Mouse (Mus musculus) forebrain, embryonic 11.5 days (tissue): ENCODE data around the gene Sgpl1. TPM values are rescaled to one million over a fixed set of nuclear protein-coding genes. Genes with fewer than 3 reads are reported as not detected.

Experiments used
- ATAC-seq: fragments of 200-750 bp; cut with Nextera tagmentation; replicated peaks from 2 replicates; pipeline ENCODE4 v1.8.0; 2017; ENCODE audit warnings: moderate TSS enrichment; ENCODE audit not compliant: low FRiP score
- DNase-seq: peaks from one replicate; pipeline ENCODE4 v3.0.0-alpha.2; 2017; ENCODE audit warnings: low spot score
- H3K27ac ChIP-seq: fragments of 300-500 bp; sonication (generic); 2 replicates; pipeline ENCODE4 v1.5.1; 2014; ENCODE audit warnings: low read depth, low read length
- H3K27me3 ChIP-seq: fragments of 300-500 bp; sonication (generic); 2 replicates; pipeline ENCODE4 v1.6.1; 2014; ENCODE audit warnings: mild to moderate bottlenecking, low read length, mixed read lengths; ENCODE audit not compliant: control insufficient read depth, insufficient read depth
- H3K36me3 ChIP-seq: fragments of 300-500 bp; sonication (generic); 2 replicates; pipeline ENCODE4 v1.6.1; 2014; ENCODE audit warnings: mild to moderate bottlenecking, low read length, moderate library complexity, mixed read lengths; ENCODE audit not compliant: control insufficient read depth, insufficient read depth
- H3K4me1 ChIP-seq: fragments of 300-500 bp; sonication (generic); replicated peaks from 2 replicates; pipeline ENCODE4 v1.6.1; 2014; ENCODE audit warnings: low read length, mixed read lengths; ENCODE audit not compliant: control insufficient read depth, insufficient read depth
- H3K4me2 ChIP-seq: fragments of 300-500 bp; sonication (generic); 2 replicates; pipeline ENCODE4 v1.6.1; 2014; ENCODE audit warnings: low read depth, mild to moderate bottlenecking, low read length, moderate library complexity, mixed read lengths; ENCODE audit not compliant: severe bottlenecking
- H3K4me3 ChIP-seq: fragments of 300-500 bp; sonication (generic); 2 replicates; pipeline ENCODE4 v1.5.1; 2014; ENCODE audit warnings: low read depth, low read length
- H3K9ac ChIP-seq: fragments of 300-500 bp; sonication (generic); 2 replicates; pipeline ENCODE4 v1.6.1; 2014; ENCODE audit warnings: low read length
- H3K9me3 ChIP-seq: fragments of 300-500 bp; sonication (generic); 2 replicates; pipeline ENCODE4 v1.6.1; 2016; ENCODE audit warnings: low read length, mixed read lengths; ENCODE audit not compliant: control insufficient read depth
- WGBS: fragments of 180-500 bp; shearing (Covaris S2); extraction: QIAGEN DNeasy Blood & Tissue Kit; methylation state at CpG from one replicate; pipeline ENCODE4 v1.1.7; 2014; 5-methylcytosine and 5-hydroxymethylcytosine counted together
- polyA plus RNA-seq: library from polyadenylated mRNA; unstranded; fragments of >200 nt; fragmentation: Nextera tagmentation; extraction: Ambion mirVana; gene quantifications from 2 replicates; pipeline ENCODE4 v1.2.1, GENCODE M21; 2014

Gene Sgpl1
- polyA plus RNA-seq, 1 experiment from 2014 or later, result 78.0 TPM

DNA sequence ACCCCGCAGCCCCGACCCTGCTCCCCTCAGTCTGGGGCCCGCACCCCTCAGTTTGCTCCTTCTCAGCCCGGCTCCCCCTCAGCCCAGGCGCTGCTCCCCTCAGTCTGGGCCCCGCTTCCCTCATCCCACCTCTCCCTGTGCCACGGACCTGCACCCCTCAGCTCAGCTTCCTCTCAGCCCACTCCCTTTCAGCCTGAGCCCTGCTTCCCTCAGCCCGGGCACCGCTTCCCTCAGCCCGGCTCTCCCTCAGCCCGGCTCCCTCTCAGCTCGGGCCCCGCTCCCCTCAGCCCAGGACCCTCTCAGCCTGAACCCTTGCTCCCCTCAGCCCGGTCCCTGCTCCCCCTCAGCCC lies 721 bp downstream of the Sgpl1 start:
- Histone ChIP-seq H3K27me3 (no peaks in the 10 kb centered on the region), H3K36me3 (no peaks in the 10 kb centered on the region), H3K4me1 (0 out of 2 replicates have a peak, but pooled peaks cover 2% of the 10 kb centered on the region), H3K27ac (peak overlapping the region; percentile 82), H3K4me2 (peak overlapping the region; percentile 93), H3K4me3 (peak overlapping the region; percentile 76), H3K9ac (peak overlapping the region; percentile 72), H3K9me3 (no peaks in the 10 kb centered on the region)
- ATAC-seq (no peak), DNase-seq (peak; percentile 76)
- WGBS, result 2% methylated on average over 11 of the region's 14 CpGs

DNA sequence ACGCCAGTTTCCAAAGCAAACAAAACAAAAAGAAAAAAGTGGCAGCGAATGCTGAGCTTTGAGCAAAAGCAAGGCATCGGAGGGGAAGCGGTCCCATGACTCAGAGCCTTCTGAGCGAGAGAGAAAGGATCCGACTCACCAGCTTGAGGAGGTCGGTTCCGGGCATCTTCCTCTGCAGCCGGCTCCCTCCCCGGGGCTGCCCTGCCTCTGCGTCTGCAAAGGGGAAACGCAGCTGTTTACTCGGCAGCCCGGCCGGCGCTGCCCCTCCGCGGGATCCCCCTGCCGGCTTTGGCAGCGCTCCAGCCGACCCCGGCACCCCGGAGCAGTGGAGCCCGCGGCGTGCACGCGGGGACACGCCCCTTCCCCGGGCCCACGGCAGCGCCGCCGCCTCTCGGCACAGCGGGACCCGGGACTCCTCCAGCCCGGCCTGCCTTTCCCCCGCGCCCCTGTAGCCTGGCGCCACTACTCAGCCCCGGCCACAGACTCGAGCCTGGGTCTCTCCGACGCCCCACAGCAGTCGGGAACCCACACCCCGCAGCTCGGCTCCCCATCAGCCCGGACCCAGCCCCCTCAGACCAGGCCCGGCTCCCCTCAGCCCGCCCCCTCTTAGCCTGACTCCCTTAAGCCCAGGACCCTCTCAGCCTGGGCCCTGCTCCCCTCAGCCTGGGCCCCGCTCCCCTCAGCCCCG lies 1.2 kb downstream of the Sgpl1 start:
- Histone ChIP-seq H3K27me3 (no peaks in the 10 kb centered on the region), H3K27ac (peak overlapping the region; percentile 82), H3K4me1 (0 out of 2 replicates have a peak, but pooled peaks cover 2% of the 10 kb centered on the region), H3K4me2 (peak overlapping the region; percentile 93), H3K9me3 (no peaks in the 10 kb centered on the region), H3K4me3 (peak overlapping the region; percentile 76), H3K9ac (peak overlapping the region; percentile 72), H3K36me3 (no peaks in the 10 kb centered on the region)
- WGBS, result under 1% methylated on average over 43 of the region's 53 CpGs
- ATAC-seq (peak; percentile 73), DNase-seq (peak; percentile 85)

DNA sequence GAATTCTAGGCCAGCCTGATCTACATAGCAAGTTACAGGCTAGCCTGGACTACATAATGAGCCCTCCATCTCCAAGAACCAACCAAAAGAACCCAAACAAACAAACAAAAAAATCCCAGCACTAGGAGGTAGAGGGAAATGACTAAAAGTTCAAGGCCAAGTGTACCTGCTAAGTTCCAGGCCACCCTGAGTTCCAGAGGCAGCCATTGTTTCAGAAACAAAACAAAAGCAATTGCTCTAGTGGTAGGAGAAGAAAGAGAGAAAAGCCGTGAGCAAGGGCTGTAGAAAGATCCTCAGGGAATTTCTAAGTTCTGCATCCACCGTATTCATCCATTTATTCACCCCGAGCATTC lies 1.8 kb downstream of the Sgpl1 start:
- WGBS, result 1% methylated on average over 3 of the region's 3 CpGs
- Histone ChIP-seq H3K4me3 (peak overlapping the region; percentile 76), H3K9me3 (no peaks in the 10 kb centered on the region), H3K27me3 (no peaks in the 10 kb centered on the region), H3K9ac (peak overlapping the region; percentile 72), H3K4me2 (peak overlapping the region; percentile 93), H3K27ac (peak overlapping the region; percentile 82), H3K36me3 (no peaks in the 10 kb centered on the region), H3K4me1 (0 out of 2 replicates have a peak, but pooled peaks cover 2% of the 10 kb centered on the region)
- ATAC-seq (no peak), DNase-seq (no peak)

DNA sequence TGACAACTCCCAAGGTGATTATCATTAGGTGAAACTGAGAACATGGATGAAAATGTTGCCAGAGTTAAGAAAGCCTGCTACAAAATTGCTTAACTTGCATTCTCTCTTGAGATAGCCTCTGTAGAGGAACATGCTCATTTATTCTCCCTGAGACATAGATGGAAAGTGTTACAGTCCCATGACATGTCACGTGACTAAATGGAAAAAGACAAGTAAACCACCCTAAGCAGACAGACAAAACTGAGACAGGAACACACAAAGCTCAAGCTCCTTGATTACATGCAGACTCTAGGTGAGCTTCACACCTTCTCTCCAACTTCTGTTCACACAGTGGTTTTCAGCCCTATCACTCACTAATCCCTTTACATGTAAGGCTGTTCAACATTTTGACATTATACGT lies 4.2 kb downstream of the Sgpl1 start:
- DNase-seq (no peak), ATAC-seq (no peak)
- Histone ChIP-seq H3K4me3 (no peak overlapping the region), H3K4me1 (0 out of 2 replicates have a peak, but pooled peaks cover 2% of the 10 kb centered on the region), H3K9ac (no peak overlapping the region), H3K27me3 (no peaks in the 10 kb centered on the region), H3K9me3 (no peaks in the 10 kb centered on the region), H3K36me3 (no peaks in the 10 kb centered on the region), H3K27ac (no peak overlapping the region), H3K4me2 (no peak overlapping the region)
- WGBS, result 88% methylated on average over 2 of the region's 2 CpGs

DNA sequence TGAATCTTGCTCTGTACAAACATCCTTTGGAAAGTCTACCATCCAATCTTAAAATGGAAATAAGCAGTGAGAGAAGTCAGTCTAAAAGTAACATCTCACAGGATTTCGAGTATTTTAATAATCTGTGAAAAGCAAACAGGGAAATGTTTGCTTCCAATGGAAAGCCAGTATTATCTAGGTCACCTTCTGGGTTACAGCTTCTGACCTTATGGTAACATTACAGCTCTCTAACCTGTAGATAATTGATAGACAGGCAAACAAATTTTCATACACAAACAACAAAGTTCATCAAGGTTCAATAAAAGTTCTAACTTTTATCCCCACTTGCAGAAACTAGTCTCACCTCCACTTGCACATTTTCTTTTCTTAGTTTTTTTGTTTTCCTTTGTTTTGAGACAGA lies 9.9 kb downstream of the Sgpl1 start:
- Histone ChIP-seq H3K9ac (no peak overlapping the region), H3K27me3 (no peaks in the 10 kb centered on the region), H3K9me3 (no peaks in the 10 kb centered on the region), H3K4me1 (no peaks in the 10 kb centered on the region), H3K36me3 (no peaks in the 10 kb centered on the region), H3K4me2 (no peak overlapping the region), H3K27ac (no peak overlapping the region), H3K4me3 (no peak overlapping the region)
- 76% methylated on average over 1 of the region's 1 CpGs for WGBS
- DNase-seq (no peak), ATAC-seq (no peak)

DNA sequence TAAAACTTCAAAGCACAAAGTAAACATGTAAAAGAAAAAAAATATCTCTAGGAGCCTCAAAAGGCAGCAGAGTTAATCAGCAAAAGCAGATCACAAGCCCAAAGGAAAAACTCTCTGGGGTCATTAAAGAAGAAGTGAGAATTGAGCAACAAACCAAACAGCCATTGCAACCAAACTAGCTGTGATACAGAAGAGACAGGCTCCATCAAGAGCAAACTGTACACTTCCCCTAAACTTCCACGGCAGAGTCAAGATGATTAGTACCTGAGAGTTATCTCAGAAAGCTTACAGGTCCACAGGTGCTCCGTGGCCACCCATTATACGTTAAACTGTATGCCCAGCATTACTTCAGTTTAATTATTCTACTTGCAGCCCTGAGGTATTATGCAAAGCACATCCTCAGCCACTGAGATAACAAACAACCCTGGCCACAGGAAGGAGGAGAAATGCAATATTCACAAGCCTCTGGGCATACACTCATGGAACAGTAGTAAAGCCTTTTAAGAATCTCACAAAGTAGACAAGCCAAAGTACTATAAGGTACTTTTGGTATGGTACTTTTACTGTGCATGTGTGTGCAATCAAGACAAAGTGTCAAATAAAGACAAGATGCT lies 12.2 kb downstream of the Sgpl1 start:
- H3K4me3 ChIP-seq, result no peak overlapping the region
- no peaks in the 10 kb centered on the region for H3K36me3 ChIP-seq
- H3K27me3 ChIP-seq, result no peaks in the 10 kb centered on the region
- DNase-seq, result no peak
- no peak overlapping the region for H3K9ac ChIP-seq
- no peaks in the 10 kb centered on the region for H3K4me1 ChIP-seq
- no peaks in the 10 kb centered on the region for H3K9me3 ChIP-seq
- H3K27ac ChIP-seq, result no peak overlapping the region
- ATAC-seq, result no peak
- 72% methylated on average over 3 of the region's 3 CpGs for WGBS
- H3K4me2 ChIP-seq, result no peak overlapping the region

DNA sequence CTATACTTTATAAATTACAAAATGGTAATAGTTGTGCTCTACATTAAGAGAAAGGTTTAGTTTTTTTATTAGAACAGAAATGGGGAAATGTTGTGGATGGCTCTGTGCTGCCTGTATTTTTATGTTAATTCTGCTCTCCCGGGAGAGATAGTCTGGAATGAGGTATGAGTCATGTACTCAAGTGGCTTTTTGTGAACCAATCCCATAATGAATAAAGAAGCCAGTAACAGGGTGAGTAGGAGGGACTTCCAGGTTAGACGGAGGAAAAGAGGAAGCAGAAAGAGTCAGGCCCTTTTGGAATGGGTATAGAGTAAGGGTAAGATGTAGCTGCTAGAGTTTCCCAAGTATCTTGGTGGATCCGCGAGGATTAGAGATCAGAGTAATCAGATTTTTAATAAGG lies 13.5 kb downstream of the Sgpl1 start:
- ATAC-seq (no peak), DNase-seq (no peak)
- Histone ChIP-seq H3K36me3 (no peaks in the 10 kb centered on the region), H3K9me3 (no peaks in the 10 kb centered on the region), H3K4me3 (no peak overlapping the region), H3K27ac (no peak overlapping the region), H3K27me3 (no peaks in the 10 kb centered on the region), H3K4me2 (no peak overlapping the region), H3K9ac (no peak overlapping the region), H3K4me1 (no peaks in the 10 kb centered on the region)
- 83% methylated on average over 4 of the region's 4 CpGs for WGBS

DNA sequence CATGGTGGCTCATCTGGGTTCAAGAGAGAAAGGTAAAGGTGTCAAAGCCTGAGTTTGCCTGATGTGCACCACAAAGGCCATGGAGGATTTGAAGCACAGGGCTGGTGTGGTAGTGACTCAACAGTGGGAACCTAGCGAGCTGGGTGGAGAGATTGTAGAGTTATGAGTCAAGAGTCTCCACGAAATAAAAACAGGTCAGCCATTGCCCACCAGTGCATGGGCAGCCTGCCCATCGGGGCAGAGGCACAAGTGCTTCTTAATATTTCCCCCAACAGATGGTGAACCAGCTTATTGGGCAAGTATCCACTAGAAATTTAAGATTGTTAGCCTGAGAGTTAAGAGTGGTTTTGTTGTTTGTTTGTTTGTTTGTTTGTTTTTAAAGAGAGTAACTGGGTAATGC lies 16.5 kb downstream of the Sgpl1 start:
- Histone ChIP-seq H3K27ac (no peak overlapping the region), H3K4me3 (no peak overlapping the region), H3K4me1 (no peaks in the 10 kb centered on the region), H3K9me3 (no peaks in the 10 kb centered on the region), H3K36me3 (no peaks in the 10 kb centered on the region), H3K4me2 (no peak overlapping the region), H3K9ac (no peak overlapping the region), H3K27me3 (no peaks in the 10 kb centered on the region)
- no peak for DNase-seq
- WGBS, result 85% methylated on average over 3 of the region's 3 CpGs
- ATAC-seq, result no peak
